Mouse (Mus musculus): ENCODE results near the gene Lima1.

DNA sequence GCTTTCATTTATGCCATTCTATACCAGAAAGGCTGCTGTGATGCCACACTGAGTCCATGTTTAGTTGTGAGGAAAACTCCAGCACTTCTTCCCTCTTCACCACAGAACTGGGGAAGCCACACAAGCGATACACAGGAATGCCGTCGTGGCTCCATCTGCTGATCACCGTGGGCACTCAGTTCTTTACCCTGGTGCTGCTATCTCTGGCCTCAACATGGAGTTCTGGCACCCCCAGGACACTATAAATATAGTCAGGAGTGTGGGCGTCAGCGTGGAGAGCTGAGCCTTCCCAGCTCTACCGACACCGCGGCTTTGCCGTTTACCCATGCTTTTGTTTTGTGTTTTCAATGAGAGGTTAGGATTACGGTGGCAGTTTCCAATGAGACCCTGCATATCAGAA is 138.6 kb downstream of the Lima1 start:
- TF ChIP-seq EP300 (optimal IDR thresholded peaks at IDR 0.05) (no peak), CTCF (IDR thresholded peaks at IDR 0.05; ENCODE audit: low read depth) (no peak)

Measured in stomach, postnatal 0 days (tissue).